Mouse (Mus musculus): Measurements from ENCODE around the gene Pfkl.

Gene Pfkl

GRCm38 (mm10) chr10:78008169-78008568 is 1.7 kb downstream of the Pfkl start:
- H3K9me3 ChIP-seq (ENCODE audit: low read length): peaks cover 9% of the 10 kb centered on the region
- peaks cover 57% of the 10 kb centered on the region for H3K36me3 ChIP-seq (ENCODE audit: insufficient read depth, low read length)
- no peak for TF ChIP-seq CTCF (conservative IDR thresholded peaks at IDR 0.05; ENCODE audit: low read length)
- no peak for TF ChIP-seq POU5F1 (IDR thresholded peaks at IDR 0.05; ENCODE audit: borderline replicate concordance, low read length)
- no peak for TF ChIP-seq NANOG (IDR thresholded peaks at IDR 0.05; ENCODE audit: borderline replicate concordance, low read length)
- peak overlapping the region; percentile 95 for H3K4me3 ChIP-seq (replicated peaks; ENCODE audit: low read length)
- peaks cover 64% of the 10 kb centered on the region for H3K4me1 ChIP-seq (replicated peaks; ENCODE audit: low read depth, low read length)
- no peaks in the 10 kb centered on the region for H3K27me3 ChIP-seq (ENCODE audit: insufficient read depth, low read length)

DNA sequence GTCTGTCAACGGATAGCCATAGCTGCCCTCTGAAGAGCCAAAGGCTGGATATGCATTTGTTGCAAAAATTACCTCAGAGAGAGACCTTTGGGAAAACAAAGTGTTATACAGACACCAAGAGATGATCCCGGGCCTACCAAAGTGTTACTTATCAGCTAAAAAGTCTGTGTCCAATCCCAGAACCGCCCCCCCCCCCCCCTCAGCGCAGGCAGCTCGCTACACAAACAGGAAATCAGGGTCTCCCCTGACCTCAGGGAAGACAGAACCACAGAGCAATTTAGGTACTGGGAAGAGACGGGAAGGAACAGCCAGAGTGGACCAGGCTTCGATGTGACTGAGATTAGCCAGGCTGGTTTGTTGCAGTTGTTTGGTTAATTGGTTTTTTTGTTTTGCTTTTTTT is 2.7 kb downstream of the Pfkl start:
- TF ChIP-seq POU5F1 (IDR thresholded peaks at IDR 0.05; ENCODE audit: borderline replicate concordance, low read length): no peak
- no peak for TF ChIP-seq NANOG (IDR thresholded peaks at IDR 0.05; ENCODE audit: borderline replicate concordance, low read length)
- TF ChIP-seq CTCF (conservative IDR thresholded peaks at IDR 0.05; ENCODE audit: low read length): no peak
- H3K9me3 ChIP-seq (ENCODE audit: low read length): no peaks in the 10 kb centered on the region
- no peaks in the 10 kb centered on the region for H3K27me3 ChIP-seq (ENCODE audit: insufficient read depth, low read length)
- peaks cover 67% of the 10 kb centered on the region for H3K36me3 ChIP-seq (ENCODE audit: insufficient read depth, low read length)
- H3K4me3 ChIP-seq (replicated peaks; ENCODE audit: low read length): peak overlapping the region; percentile 95
- H3K4me1 ChIP-seq (replicated peaks; ENCODE audit: low read depth, low read length): peaks cover 59% of the 10 kb centered on the region

- Histone ChIP-seq H3K9me3 (ENCODE audit: low read length) (no peaks in the 10 kb centered on the region), H3K36me3 (ENCODE audit: insufficient read depth, low read length) (peaks cover 80% of the 10 kb centered on the region), H3K4me3 (replicated peaks; ENCODE audit: low read length) (no peak overlapping the region), H3K4me1 (replicated peaks; ENCODE audit: low read depth, low read length) (peaks cover 61% of the 10 kb centered on the region), H3K27me3 (ENCODE audit: insufficient read depth, low read length) (no peaks in the 10 kb centered on the region)
- TF ChIP-seq CTCF (conservative IDR thresholded peaks at IDR 0.05; ENCODE audit: low read length): no peak
- no peak for TF ChIP-seq NANOG (IDR thresholded peaks at IDR 0.05; ENCODE audit: borderline replicate concordance, low read length)
- TF ChIP-seq POU5F1 (IDR thresholded peaks at IDR 0.05; ENCODE audit: borderline replicate concordance, low read length): no peak
Observed at GRCm38 (mm10) chr10:78005791-78006438, 4.0 kb downstream of the Pfkl start.

DNA sequence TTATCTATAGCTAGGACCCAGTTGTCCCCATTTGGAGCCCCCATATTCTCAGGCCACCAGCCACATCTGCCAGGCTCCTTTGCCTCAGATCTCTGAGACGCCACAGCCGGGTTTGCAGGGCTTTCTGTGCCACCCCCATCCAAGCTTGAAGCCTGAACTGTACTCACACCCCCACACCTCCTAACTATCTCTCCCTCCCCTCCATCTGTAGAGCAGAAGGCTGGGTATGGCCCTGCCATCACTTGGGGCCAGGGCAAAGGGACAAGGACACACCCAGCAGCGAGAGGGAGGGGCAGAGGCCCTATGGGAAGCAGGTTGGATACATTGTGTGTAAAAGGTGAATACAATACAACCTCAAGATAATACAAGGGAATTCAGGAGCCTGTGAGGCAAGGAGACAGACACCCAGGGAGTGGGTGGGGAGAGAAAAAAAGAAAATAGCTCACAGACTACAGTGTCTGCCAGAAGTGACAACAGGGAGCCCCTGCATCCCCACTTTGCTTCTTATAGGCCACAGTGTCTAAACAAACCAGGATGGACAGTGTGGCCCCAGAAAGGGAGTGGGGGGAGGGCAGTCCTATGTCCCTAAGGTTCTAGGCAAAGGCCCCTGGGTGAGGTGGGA is 5.3 kb downstream of the Pfkl start:
- H3K9me3 ChIP-seq (ENCODE audit: low read length): no peaks in the 10 kb centered on the region
- TF ChIP-seq POU5F1 (IDR thresholded peaks at IDR 0.05; ENCODE audit: borderline replicate concordance, low read length): no peak
- no peak for TF ChIP-seq CTCF (conservative IDR thresholded peaks at IDR 0.05; ENCODE audit: low read length)
- TF ChIP-seq NANOG (IDR thresholded peaks at IDR 0.05; ENCODE audit: borderline replicate concordance, low read length): no peak
- H3K27me3 ChIP-seq (ENCODE audit: insufficient read depth, low read length): no peaks in the 10 kb centered on the region
- peaks cover 93% of the 10 kb centered on the region for H3K36me3 ChIP-seq (ENCODE audit: insufficient read depth, low read length)
- H3K4me1 ChIP-seq (replicated peaks; ENCODE audit: low read depth, low read length): peaks cover 55% of the 10 kb centered on the region
- H3K4me3 ChIP-seq (replicated peaks; ENCODE audit: low read length): no peak overlapping the region

DNA sequence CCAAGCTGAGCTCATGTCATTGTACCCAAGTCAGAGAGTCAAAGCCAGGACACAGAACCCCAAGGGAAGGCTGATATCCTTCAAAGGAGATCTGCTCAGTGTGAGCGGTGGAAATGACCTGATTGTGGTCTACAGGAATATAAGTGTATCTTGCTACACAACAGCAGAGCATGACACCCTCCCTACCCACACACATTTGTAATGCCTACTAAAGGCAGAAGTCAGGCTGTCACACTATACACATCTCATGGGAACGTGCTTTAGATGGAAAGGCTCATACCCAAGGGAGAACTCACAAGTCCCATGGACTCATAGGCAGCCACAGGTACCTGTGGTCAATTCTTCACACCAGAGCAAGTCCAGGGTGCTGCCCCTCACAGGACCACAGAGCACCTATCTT is 7.6 kb downstream of the Pfkl start:
- Histone ChIP-seq H3K4me1 (replicated peaks; ENCODE audit: low read depth, low read length) (peaks cover 50% of the 10 kb centered on the region), H3K36me3 (ENCODE audit: insufficient read depth, low read length) (peaks cover 100% of the 10 kb centered on the region), H3K9me3 (ENCODE audit: low read length) (no peaks in the 10 kb centered on the region), H3K4me3 (replicated peaks; ENCODE audit: low read length) (no peak overlapping the region), H3K27me3 (ENCODE audit: insufficient read depth, low read length) (no peaks in the 10 kb centered on the region)
- TF ChIP-seq POU5F1 (IDR thresholded peaks at IDR 0.05; ENCODE audit: borderline replicate concordance, low read length): no peak
- TF ChIP-seq NANOG (IDR thresholded peaks at IDR 0.05; ENCODE audit: borderline replicate concordance, low read length): no peak
- no peak for TF ChIP-seq CTCF (conservative IDR thresholded peaks at IDR 0.05; ENCODE audit: low read length)

DNA sequence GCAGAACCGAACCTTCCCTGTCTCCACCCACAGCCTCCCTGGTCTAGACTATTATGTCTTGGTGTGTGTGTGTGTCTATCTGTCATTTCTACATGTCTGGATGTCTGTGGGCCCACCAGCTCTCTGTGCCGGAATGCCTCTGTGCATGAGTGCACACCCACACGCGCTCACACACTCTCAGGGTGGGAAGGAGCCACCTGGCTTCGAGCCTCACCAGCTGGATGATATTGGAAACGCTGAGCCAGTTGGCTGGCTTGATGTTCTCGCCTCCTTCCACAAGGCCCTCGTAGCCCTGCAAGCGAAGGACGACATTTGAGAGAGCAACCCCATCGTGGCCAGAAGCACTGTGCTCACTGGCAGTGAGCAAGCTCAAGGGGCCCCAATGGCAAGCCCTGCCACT is 8.1 kb downstream of the Pfkl start:
- Histone ChIP-seq H3K4me3 (replicated peaks; ENCODE audit: low read length) (no peak overlapping the region), H3K9me3 (ENCODE audit: low read length) (no peaks in the 10 kb centered on the region), H3K27me3 (ENCODE audit: insufficient read depth, low read length) (no peaks in the 10 kb centered on the region), H3K36me3 (ENCODE audit: insufficient read depth, low read length) (peaks cover 100% of the 10 kb centered on the region), H3K4me1 (replicated peaks; ENCODE audit: low read depth, low read length) (peaks cover 45% of the 10 kb centered on the region)
- TF ChIP-seq NANOG (IDR thresholded peaks at IDR 0.05; ENCODE audit: borderline replicate concordance, low read length) (no peak), POU5F1 (IDR thresholded peaks at IDR 0.05; ENCODE audit: borderline replicate concordance, low read length) (no peak), CTCF (conservative IDR thresholded peaks at IDR 0.05; ENCODE audit: low read length) (no peak)

DNA sequence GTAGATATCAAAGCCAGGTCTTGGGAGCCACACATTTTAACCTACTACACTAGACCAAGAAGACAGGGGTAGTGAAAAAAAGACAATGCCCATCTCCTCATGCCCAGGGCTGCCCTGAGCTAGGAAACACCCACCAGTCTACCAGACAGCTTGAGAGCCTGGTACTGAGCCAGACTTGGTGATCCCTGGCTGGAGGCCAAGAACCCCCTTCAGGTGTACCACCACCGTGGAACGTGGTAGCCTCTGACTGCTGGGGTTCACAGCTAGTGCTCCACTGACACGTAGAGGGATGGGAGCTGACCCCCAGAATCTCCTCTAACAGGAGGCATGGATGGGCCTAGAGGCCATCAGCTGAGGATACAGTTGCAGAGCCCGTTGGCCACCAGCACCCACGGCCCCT is 9.7 kb downstream of the Pfkl start:
- H3K9me3 ChIP-seq (ENCODE audit: low read length): no peaks in the 10 kb centered on the region
- H3K36me3 ChIP-seq (ENCODE audit: insufficient read depth, low read length): peaks cover 100% of the 10 kb centered on the region
- no peak overlapping the region for H3K4me3 ChIP-seq (replicated peaks; ENCODE audit: low read length)
- TF ChIP-seq CTCF (conservative IDR thresholded peaks at IDR 0.05; ENCODE audit: low read length): no peak
- TF ChIP-seq NANOG (IDR thresholded peaks at IDR 0.05; ENCODE audit: borderline replicate concordance, low read length): no peak
- TF ChIP-seq POU5F1 (IDR thresholded peaks at IDR 0.05; ENCODE audit: borderline replicate concordance, low read length): no peak
- peaks cover 30% of the 10 kb centered on the region for H3K4me1 ChIP-seq (replicated peaks; ENCODE audit: low read depth, low read length)
- no peaks in the 10 kb centered on the region for H3K27me3 ChIP-seq (ENCODE audit: insufficient read depth, low read length)

DNA sequence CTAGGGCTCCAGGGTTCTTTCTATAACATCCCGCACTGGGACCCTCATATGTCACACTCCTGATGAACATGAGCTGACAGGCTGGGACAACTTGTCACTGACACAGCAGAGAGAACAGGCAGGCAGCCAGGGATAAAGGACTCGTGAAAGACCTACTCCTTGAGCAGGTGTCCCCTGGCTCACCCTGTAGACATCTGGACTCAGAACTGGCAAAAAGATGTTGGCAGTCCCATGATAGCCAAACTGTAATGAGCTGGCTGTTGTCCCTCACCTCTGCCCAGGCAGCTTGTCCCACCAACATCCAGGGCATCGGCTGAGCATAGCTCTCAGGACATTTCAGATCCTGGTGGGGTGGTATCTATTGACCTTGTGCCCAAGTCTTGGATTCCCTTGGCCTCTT is 14.2 kb downstream of the Pfkl start:
- Histone ChIP-seq H3K4me1 (replicated peaks; ENCODE audit: low read depth, low read length) (peaks cover 24% of the 10 kb centered on the region), H3K36me3 (ENCODE audit: insufficient read depth, low read length) (peaks cover 100% of the 10 kb centered on the region), H3K4me3 (replicated peaks; ENCODE audit: low read length) (no peak overlapping the region), H3K9me3 (ENCODE audit: low read length) (no peaks in the 10 kb centered on the region), H3K27me3 (ENCODE audit: insufficient read depth, low read length) (no peaks in the 10 kb centered on the region)
- TF ChIP-seq CTCF (conservative IDR thresholded peaks at IDR 0.05; ENCODE audit: low read length): no peak
- no peak for TF ChIP-seq POU5F1 (IDR thresholded peaks at IDR 0.05; ENCODE audit: borderline replicate concordance, low read length)
- TF ChIP-seq NANOG (IDR thresholded peaks at IDR 0.05; ENCODE audit: borderline replicate concordance, low read length): no peak

Measured in E14TG2a.4 (cell line).